Mouse (Mus musculus) hindbrain, embryonic 15.5 days (tissue): ENCODE data around the gene Dnajc22. TPM values are rescaled to one million over a fixed set of nuclear protein-coding genes. Genes with fewer than 3 reads are reported as not detected.
A peak's percentile ranks its signal among the peaks of the same experiment; 100 is the strongest.

Experiments used
- ATAC-seq: fragments of 200-750 bp; cut with Nextera tagmentation; 2 replicates; pipeline ENCODE4 v1.8.0; 2017; ENCODE audit warnings: low read depth, moderate number of reproducible peaks, moderate TSS enrichment; ENCODE audit not compliant: low FRiP score
- H3K27ac ChIP-seq: fragments of 300-500 bp; sonication (generic); replicated peaks from 2 replicates; pipeline ENCODE4 v1.5.1; 2015; ENCODE audit warnings: mild to moderate bottlenecking, inconsistent platforms
- H3K27me3 ChIP-seq: fragments of 300-500 bp; sonication (generic); 2 replicates; pipeline ENCODE4 v1.6.1; 2015; ENCODE audit warnings: control low read depth, inconsistent platforms
- H3K36me3 ChIP-seq: fragments of 300-500 bp; sonication (generic); 2 replicates; pipeline ENCODE4 v1.6.1; 2015; ENCODE audit warnings: control low read depth, inconsistent platforms
- H3K4me1 ChIP-seq: fragments of 300-500 bp; sonication (generic); replicated peaks from 2 replicates; pipeline ENCODE4 v1.6.1; 2015; ENCODE audit warnings: control low read depth, inconsistent platforms
- H3K4me2 ChIP-seq: fragments of 300-500 bp; sonication (generic); 2 replicates; pipeline ENCODE4 v1.6.1; 2015; ENCODE audit warnings: moderate library complexity, mild to moderate bottlenecking, inconsistent platforms
- H3K4me3 ChIP-seq: fragments of 300-500 bp; sonication (generic); 2 replicates; pipeline ENCODE4 v1.5.1; 2015; ENCODE audit warnings: mild to moderate bottlenecking, inconsistent platforms
- H3K9ac ChIP-seq: fragments of 300-500 bp; sonication (generic); 2 replicates; pipeline ENCODE4 v1.6.1; 2015; ENCODE audit warnings: inconsistent platforms
- H3K9me3 ChIP-seq: fragments of 300-500 bp; sonication (generic); 2 replicates; pipeline ENCODE4 v1.6.1; 2016; ENCODE audit warnings: control low read depth, inconsistent platforms
- WGBS: fragments of 180-500 bp; shearing (Covaris S2); methylation state at CpG from one replicate; pipeline ENCODE4 v1.1.7; 2015; 5-methylcytosine and 5-hydroxymethylcytosine counted together
- polyA plus RNA-seq: library from polyadenylated mRNA; unstranded; fragments of >200 nt; fragmentation: Nextera tagmentation; extraction: Ambion mirVana; gene quantifications from 2 replicates; pipeline ENCODE4 v1.2.1, GENCODE M21; 2015

The Dnajc22 gene
- polyA plus RNA-seq, 1 experiment from 2014 or later: 1.3 TPM

- Histone ChIP-seq H3K9ac (peak overlapping the region; percentile 62), H3K27me3 (no peaks in the 10 kb centered on the region), H3K9me3 (no peaks in the 10 kb centered on the region), H3K27ac (peak overlapping the region; percentile 96), H3K36me3 (no peaks in the 10 kb centered on the region), H3K4me2 (peak overlapping the region; percentile 86), H3K4me3 (peak overlapping the region; percentile 85), H3K4me1 (peaks cover 36% of the 10 kb centered on the region)
- 0% methylated on average over 102 of the region's 115 CpGs for WGBS
- ATAC-seq: peak; percentile 88
Measured at GRCm38 (mm10) chr15:99126081-99126815, 33.3 kb downstream of the Dnajc22 start.

- peak overlapping the region; percentile 85 for H3K4me3 ChIP-seq
- peak overlapping the region; percentile 96 for H3K27ac ChIP-seq
- H3K36me3 ChIP-seq: no peaks in the 10 kb centered on the region
- no peaks in the 10 kb centered on the region for H3K9me3 ChIP-seq
- no peaks in the 10 kb centered on the region for H3K27me3 ChIP-seq
- peak; percentile 31; the same call in 1 of the 2 replicates for ATAC-seq
- H3K4me1 ChIP-seq: peaks cover 36% of the 10 kb centered on the region
- WGBS: 0% methylated on average over 34 of the region's 35 CpGs
- peak overlapping the region; percentile 86 for H3K4me2 ChIP-seq
- peak overlapping the region; percentile 62 for H3K9ac ChIP-seq
Measured at GRCm38 (mm10) chr15:99126816-99127365, 33.9 kb downstream of the Dnajc22 start.

GRCm38 (mm10) chr15:99127851-99128522 is 35.0 kb downstream of the Dnajc22 start:
- Histone ChIP-seq H3K4me2 (peak overlapping the region; percentile 86), H3K9me3 (no peaks in the 10 kb centered on the region), H3K27ac (no peak overlapping the region), H3K36me3 (no peaks in the 10 kb centered on the region), H3K4me1 (peaks cover 36% of the 10 kb centered on the region), H3K9ac (0 out of 2 replicates have a peak overlapping the region, but pooled peaks have one; percentile 21), H3K4me3 (peak overlapping the region; percentile 85), H3K27me3 (no peaks in the 10 kb centered on the region)
- ATAC-seq: no peak
- 51% methylated on average over 6 of the region's 6 CpGs for WGBS

- Histone ChIP-seq H3K4me2 (peak overlapping the region; percentile 10; the same call in 1 of the 2 replicates), H3K4me3 (no peak overlapping the region), H3K9me3 (no peaks in the 10 kb centered on the region), H3K4me1 (peaks cover 36% of the 10 kb centered on the region), H3K36me3 (no peaks in the 10 kb centered on the region), H3K9ac (no peak overlapping the region), H3K27me3 (no peaks in the 10 kb centered on the region), H3K27ac (no peak overlapping the region)
- ATAC-seq: no peak
- 53% methylated on average over 11 of the region's 11 CpGs for WGBS
Measured at GRCm38 (mm10) chr15:99129441-99129840, 36.5 kb downstream of the Dnajc22 start.

GRCm38 (mm10) chr15:99129956-99130910 is 37.3 kb downstream of the Dnajc22 start:
- Histone ChIP-seq H3K4me2 (no peak overlapping the region), H3K9me3 (no peaks in the 10 kb centered on the region), H3K27me3 (no peaks in the 10 kb centered on the region), H3K27ac (no peak overlapping the region), H3K36me3 (no peaks in the 10 kb centered on the region), H3K4me3 (no peak overlapping the region), H3K4me1 (peaks cover 36% of the 10 kb centered on the region), H3K9ac (no peak overlapping the region)
- WGBS: 68% methylated on average over 22 of the region's 22 CpGs
- no peak for ATAC-seq

GRCm38 (mm10) chr15:99138389-99138788 is 45.4 kb downstream of the Dnajc22 start:
- no peak overlapping the region for H3K4me3 ChIP-seq
- no peak for ATAC-seq
- H3K4me1 ChIP-seq: peaks cover 6% of the 10 kb centered on the region; the same call in 1 of the 2 replicates
- no peaks in the 10 kb centered on the region for H3K9me3 ChIP-seq
- H3K27me3 ChIP-seq: no peaks in the 10 kb centered on the region
- H3K27ac ChIP-seq: no peak overlapping the region
- no peaks in the 10 kb centered on the region for H3K36me3 ChIP-seq
- H3K4me2 ChIP-seq: no peak overlapping the region
- 87% methylated on average over 5 of the region's 5 CpGs for WGBS
- H3K9ac ChIP-seq: no peak overlapping the region

- ATAC-seq: no peak
- Histone ChIP-seq H3K4me3 (no peak overlapping the region), H3K36me3 (no peaks in the 10 kb centered on the region), H3K27ac (no peak overlapping the region), H3K9me3 (no peaks in the 10 kb centered on the region), H3K4me2 (no peak overlapping the region), H3K27me3 (no peaks in the 10 kb centered on the region), H3K4me1 (peaks cover 6% of the 10 kb centered on the region; the same call in 1 of the 2 replicates), H3K9ac (no peak overlapping the region)
- WGBS: 51% methylated on average over 6 of the region's 6 CpGs
Measured at GRCm38 (mm10) chr15:99139669-99140068, 46.7 kb downstream of the Dnajc22 start.

- Histone ChIP-seq H3K27ac (no peak overlapping the region), H3K9me3 (no peaks in the 10 kb centered on the region), H3K4me1 (no peaks in the 10 kb centered on the region), H3K9ac (no peak overlapping the region), H3K4me2 (no peak overlapping the region), H3K4me3 (no peak overlapping the region), H3K27me3 (no peaks in the 10 kb centered on the region), H3K36me3 (peaks cover 21% of the 10 kb centered on the region)
- WGBS: 90% methylated on average over 7 of the region's 7 CpGs
- no peak for ATAC-seq
Measured at GRCm38 (mm10) chr15:99150516-99150915, 57.5 kb downstream of the Dnajc22 start.

GRCm38 (mm10) chr15:99151324-99151723 is 58.4 kb downstream of the Dnajc22 start:
- Histone ChIP-seq H3K27ac (no peak overlapping the region), H3K4me2 (no peak overlapping the region), H3K9me3 (no peaks in the 10 kb centered on the region), H3K4me1 (no peaks in the 10 kb centered on the region), H3K36me3 (peaks cover 13% of the 10 kb centered on the region), H3K27me3 (no peaks in the 10 kb centered on the region), H3K4me3 (no peak overlapping the region), H3K9ac (no peak overlapping the region)
- ATAC-seq: no peak
- 82% methylated on average over 8 of the region's 8 CpGs for WGBS

- no peak for ATAC-seq
- Histone ChIP-seq H3K27ac (no peak overlapping the region), H3K4me3 (no peak overlapping the region), H3K4me1 (no peaks in the 10 kb centered on the region), H3K4me2 (no peak overlapping the region), H3K9me3 (no peaks in the 10 kb centered on the region), H3K27me3 (no peaks in the 10 kb centered on the region), H3K36me3 (peaks cover 3% of the 10 kb centered on the region; the same call in 1 of the 2 replicates), H3K9ac (no peak overlapping the region)
- 94% methylated on average over 8 of the region's 8 CpGs for WGBS
Measured at GRCm38 (mm10) chr15:99153466-99153865, 60.5 kb downstream of the Dnajc22 start.
